Mouse (Mus musculus) lung, postnatal 0 days (tissue): ENCODE data around the gene Ccdc63.

Experiments
- CTCF ChIP-seq: IDR thresholded peaks from 2 replicates; pipeline ENCODE4 v1.5.1; 2016; ENCODE audit warnings: antibody characterized with exemption, mild to moderate bottlenecking
- EP300 ChIP-seq: IDR thresholded peaks from 2 replicates; pipeline ENCODE4 v1.6.1; 2016; ENCODE audit warnings: antibody characterized with exemption, mild to moderate bottlenecking, control low read depth

DNA sequence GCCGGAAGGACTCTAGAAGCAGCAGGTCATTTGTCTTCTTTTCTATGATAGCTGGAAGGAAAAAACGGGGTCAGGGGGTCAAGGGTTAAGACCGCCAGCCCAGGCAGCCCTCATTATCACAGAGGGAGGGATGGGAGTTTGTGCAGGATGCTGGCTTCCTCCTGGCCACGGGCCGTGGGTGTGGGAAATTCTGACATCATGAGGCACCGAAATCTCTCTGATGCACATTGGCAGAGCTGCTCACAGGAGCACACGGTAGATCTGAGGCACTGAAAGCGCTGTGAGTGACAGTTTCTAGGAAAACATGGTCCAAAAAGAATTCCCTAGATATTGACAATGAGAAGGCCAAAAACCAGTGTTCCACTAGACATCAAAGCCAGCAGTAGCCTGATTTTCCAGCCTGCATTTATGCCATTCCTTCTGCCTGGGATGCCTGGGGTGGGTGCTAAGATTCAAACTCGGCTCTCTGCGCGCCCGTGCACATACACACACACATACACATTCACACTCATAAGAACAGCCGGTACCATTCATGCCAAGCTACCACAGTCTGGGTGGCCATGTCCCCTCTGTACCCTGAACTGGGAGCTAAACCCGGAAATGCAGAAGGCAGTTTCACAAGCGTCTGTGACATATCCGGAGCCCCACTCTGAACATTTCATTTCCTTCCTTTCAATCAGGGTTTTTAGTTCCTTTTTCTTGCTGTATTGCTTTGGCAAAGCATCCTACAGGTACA lies 31.1 kb downstream of the Ccdc63 start:
- TF ChIP-seq CTCF = no peak
- TF ChIP-seq EP300 = no peak
